Mouse (Mus musculus) MEL (cell line): ENCODE data around the gene Gm20696. TPM values are rescaled to one million over a fixed set of nuclear protein-coding genes. Genes with fewer than 3 reads are reported as not detected.

Source experiments
- DNase-seq: peaks from one replicate; pipeline ENCODE4 v3.0.0; 2011; ENCODE audit warnings: low read depth, low spot score
- H3K27ac ChIP-seq: 2 replicates; pipeline ENCODE4 v1.5.1; 2012; ENCODE audit warnings: low read depth, mild to moderate bottlenecking, control low read depth, low read length, moderate library complexity; ENCODE audit not compliant: control insufficient read depth
- H3K27me3 ChIP-seq, 2 experiments: fragments of 150-350 bp in 1 of 2; sonication (generic) in 1 of 2; 2 replicates each; pipeline ENCODE4 v1.6.1; 2012; ENCODE audit warnings: low read length in 2 of 2, mild to moderate bottlenecking in 2 of 2, improper control_type of control experiment in 1 of 2, moderate library complexity in 1 of 2; ENCODE audit not compliant: insufficient read depth in 2 of 2, control insufficient read depth in 1 of 2
- H3K36me3 ChIP-seq, 2 experiments: 2 replicates each; pipeline ENCODE4 v1.6.1; 2012 to 2014; ENCODE audit warnings: low read length in 2 of 2, improper control_type of control experiment in 1 of 2, inconsistent platforms in 1 of 2, mild to moderate bottlenecking in 1 of 2; ENCODE audit not compliant: insufficient read depth in 2 of 2, control insufficient read depth in 1 of 2
- H3K4me1 ChIP-seq, 2 experiments: fragments of 150-350 bp in 1 of 2; sonication (generic) in 1 of 2; 2 replicates each; pipeline ENCODE4 v1.6.1; 2012; ENCODE audit warnings: low read length in 2 of 2, improper control_type of control experiment in 1 of 2, mild to moderate bottlenecking in 1 of 2; ENCODE audit not compliant: insufficient read depth in 2 of 2, control insufficient read depth in 1 of 2
- H3K4me3 ChIP-seq, 2 experiments: fragments of 150-350 bp in 1 of 2; sonication (generic) in 1 of 2; 2 replicates each; pipeline ENCODE4 v1.5.1; 2012; ENCODE audit warnings: low read depth in 2 of 2, low read length in 2 of 2, mild to moderate bottlenecking in 2 of 2, moderate library complexity in 2 of 2, control low read depth in 1 of 2, improper control_type of control experiment in 1 of 2; ENCODE audit not compliant: control insufficient read depth in 1 of 2, insufficient read depth in 1 of 2
- H3K79me2 ChIP-seq: 2 replicates; pipeline ENCODE4 v1.6.1; 2012; ENCODE audit warnings: mild to moderate bottlenecking, low read length, moderate library complexity; ENCODE audit not compliant: control insufficient read depth, poor library complexity, insufficient read depth
- H3K9ac ChIP-seq: 2 replicates; pipeline ENCODE4 v1.6.1; 2012; ENCODE audit warnings: low read depth, mild to moderate bottlenecking, control low read depth, low read length, moderate library complexity; ENCODE audit not compliant: control insufficient read depth, poor library complexity, severe bottlenecking
- H3K9me3 ChIP-seq: fragments of 150-350 bp; sonication (generic); replicated peaks from 2 replicates; pipeline ENCODE4 v1.6.1; 2012; ENCODE audit warnings: mild to moderate bottlenecking, low read length, improper control_type of control experiment, moderate library complexity; ENCODE audit not compliant: insufficient read depth
- CHD1 ChIP-seq: IDR thresholded peaks from 2 replicates; pipeline ENCODE4 v1.6.1; 2012; ENCODE audit warnings: low read depth, mild to moderate bottlenecking, inconsistent platforms, low read length, improper control_type of control experiment
- CTCF ChIP-seq, 3 experiments: IDR thresholded peaks in 2 of 3; conservative IDR thresholded peaks in 1 of 3; 2 replicates each; pipeline ENCODE4 v1.5.1; 2011 to 2012; ENCODE audit warnings: low read length in 3 of 3, low read depth in 2 of 3, mild to moderate bottlenecking in 2 of 3, improper control_type of control experiment in 1 of 3, inconsistent platforms in 1 of 3, mixed read lengths in 1 of 3, moderate library complexity in 1 of 3; ENCODE audit not compliant: control insufficient read depth in 1 of 3, insufficient read depth in 1 of 3, poor library complexity in 1 of 3, severe bottlenecking in 1 of 3
- KAT2A ChIP-seq: conservative IDR thresholded peaks from 2 replicates; pipeline ENCODE4 v1.6.1; 2012; ENCODE audit warnings: low read depth, low read length, improper control_type of control experiment, inconsistent platforms
- MAZ ChIP-seq: IDR thresholded peaks from 2 replicates; pipeline ENCODE4 v1.6.1; 2012; ENCODE audit warnings: low read depth, mild to moderate bottlenecking, inconsistent platforms, low read length, improper control_type of control experiment
- POLR2AphosphoS2 ChIP-seq: IDR thresholded peaks from 2 replicates; pipeline ENCODE4 v1.6.1; 2011; ENCODE audit warnings: low read length, improper control_type of control experiment
- RCOR1 ChIP-seq: IDR thresholded peaks from 2 replicates; pipeline ENCODE4 v1.6.1; 2012; ENCODE audit warnings: low read depth, mild to moderate bottlenecking, inconsistent platforms, low read length, improper control_type of control experiment
- SIN3A ChIP-seq: IDR thresholded peaks from 2 replicates; pipeline ENCODE4 v1.6.1; 2012; ENCODE audit warnings: low read length, improper control_type of control experiment, inconsistent platforms
- USF1 ChIP-seq: IDR thresholded peaks from 2 replicates; pipeline ENCODE4 v1.6.1; 2014; ENCODE audit warnings: low read depth, mild to moderate bottlenecking, inconsistent platforms, low read length, improper control_type of control experiment, moderate library complexity
- ZC3H11A ChIP-seq: IDR thresholded peaks from 2 replicates; pipeline ENCODE4 v1.6.1; 2012; ENCODE audit warnings: low read depth, mild to moderate bottlenecking, inconsistent platforms, low read length, improper control_type of control experiment
- ZMIZ1 ChIP-seq: IDR thresholded peaks from 2 replicates; pipeline ENCODE4 v1.6.1; 2012; ENCODE audit warnings: low read depth, mild to moderate bottlenecking, inconsistent platforms, low read length, improper control_type of control experiment, moderate library complexity
- ZNF384 ChIP-seq: IDR thresholded peaks from 2 replicates; pipeline ENCODE4 v1.6.1; 2012; ENCODE audit warnings: low read depth, mild to moderate bottlenecking, inconsistent platforms, low read length, improper control_type of control experiment
- polyA plus RNA-seq, 2 experiments: library from polyadenylated mRNA; stranded (reverse) in 1 of 2; unstranded in 1 of 2; fragments of >175 nt in 1 of 2; fragments of >200 nt in 1 of 2; gene quantifications; 2 replicates each; pipeline versions ENCODE4 v1.2.1 to v1.2.4; 2012; ENCODE audit warnings: low replicate concordance in 2 of 2, low read depth in 1 of 2; ENCODE audit not compliant: insufficient read length in 2 of 2, insufficient read depth in 1 of 2, missing spikeins in 1 of 2
- total RNA-seq: library from RNA; depleted of rRNA; stranded (reverse); fragments of 300-350 nt; gene quantifications from 2 replicates; pipeline ENCODE4 v1.2.3, GENCODE M21; 2012

The Gm20696 gene
- total and polyA plus RNA-seq, 3 experiments: 0.07 to 0.39 TPM; not detected in 1

DNA sequence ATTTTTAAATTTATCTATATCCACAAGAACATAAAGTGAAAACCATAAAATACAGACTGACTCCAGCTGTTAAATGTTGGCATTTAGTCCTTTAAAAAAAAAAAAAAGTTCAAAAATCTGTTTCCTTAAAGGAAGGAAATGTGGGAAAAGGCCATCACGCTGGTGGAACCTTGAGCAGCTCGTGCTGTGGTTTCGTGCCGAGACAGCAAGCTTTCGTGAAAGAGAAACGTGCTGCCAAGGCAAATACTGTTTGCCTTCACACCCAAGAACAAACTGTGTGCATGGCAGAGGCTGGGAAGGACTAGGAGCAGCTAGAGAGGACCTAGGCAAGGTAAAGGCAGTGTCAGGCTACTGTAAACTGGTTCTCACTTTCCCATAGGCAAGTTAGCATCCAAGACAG is 329.0 kb downstream of the Gm20696 start:
- no peak for DNase-seq
- Histone ChIP-seq H3K79me2 (no peaks in the 10 kb centered on the region), H3K4me3 (no peak overlapping the region), H3K9me3 (no peaks in the 10 kb centered on the region), H3K9ac (no peak overlapping the region), H3K4me1 (no peaks in the 10 kb centered on the region), H3K27ac (no peak overlapping the region)
- TF ChIP-seq ZNF384: no peak
- TF ChIP-seq CHD1: no peak
- TF ChIP-seq, all 39 proteins: peak for 0
- H3K27me3 ChIP-seq: no peaks in the 10 kb centered on the region
- no peaks in the 10 kb centered on the region for H3K36me3 ChIP-seq

DNA sequence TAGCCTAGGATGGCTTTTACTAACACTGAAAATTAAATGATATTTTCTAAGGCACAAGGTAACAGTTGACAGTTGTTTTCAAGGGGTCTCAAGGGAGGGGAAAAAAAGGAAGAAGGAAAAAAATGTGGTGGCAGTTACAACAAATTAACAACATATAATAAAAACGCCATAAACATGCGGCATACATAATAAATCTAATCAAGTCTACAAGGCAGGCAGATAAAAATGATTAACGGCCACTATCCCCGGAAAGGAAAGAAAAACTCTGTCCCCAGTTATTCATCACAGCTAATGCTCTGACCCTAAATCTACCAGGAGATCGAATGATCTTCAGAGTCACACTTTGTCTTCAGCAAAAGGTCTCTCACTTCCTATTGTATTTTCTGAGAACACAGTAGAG is 330.4 kb downstream of the Gm20696 start:
- Histone ChIP-seq H3K9ac (no peak overlapping the region), H3K36me3 (no peaks in the 10 kb centered on the region), H3K4me1 (no peaks in the 10 kb centered on the region), H3K27ac (no peak overlapping the region), H3K79me2 (no peaks in the 10 kb centered on the region), H3K27me3 (no peaks in the 10 kb centered on the region), H3K4me3 (no peak overlapping the region), H3K9me3 (no peaks in the 10 kb centered on the region)
- TF ChIP-seq ZC3H11A: no peak
- DNase-seq: no peak

DNA sequence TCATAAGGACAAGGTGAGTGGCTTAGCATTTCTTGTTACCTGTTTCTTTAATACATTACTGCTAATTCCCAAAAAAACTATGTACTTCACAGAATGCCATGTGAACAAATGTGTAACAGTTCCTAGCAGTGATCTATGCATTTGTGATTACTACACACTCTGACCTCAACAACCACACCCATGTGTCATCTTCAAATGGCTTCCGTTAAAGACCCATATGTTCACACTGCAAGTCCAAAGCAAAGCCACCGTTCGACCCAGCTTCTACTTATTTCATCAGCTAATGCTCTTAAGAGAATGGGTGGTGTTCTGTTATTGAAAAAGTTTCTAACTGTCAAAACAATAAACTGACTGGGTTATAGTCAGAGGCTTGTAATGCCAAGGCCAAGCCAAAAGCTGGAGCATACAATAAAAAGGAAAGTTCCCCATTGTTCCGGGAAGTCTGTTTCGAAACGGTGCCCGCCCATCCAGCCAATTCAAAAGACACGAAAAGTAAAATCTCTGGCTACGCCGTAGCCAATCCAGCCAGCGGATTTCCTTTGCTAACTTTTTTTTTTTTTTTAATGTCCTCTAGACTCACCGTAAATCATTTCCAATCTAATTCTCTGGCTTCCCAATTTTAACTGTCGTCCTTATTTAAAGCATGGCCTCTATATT is 331.3 kb downstream of the Gm20696 start:
- Histone ChIP-seq H3K79me2 (no peaks in the 10 kb centered on the region), H3K27me3 (no peaks in the 10 kb centered on the region), H3K9me3 (no peaks in the 10 kb centered on the region), H3K36me3 (no peaks in the 10 kb centered on the region), H3K4me3 (no peak overlapping the region), H3K27ac (no peak overlapping the region), H3K9ac (no peak overlapping the region), H3K4me1 (no peaks in the 10 kb centered on the region)
- no peak for TF ChIP-seq MAZ
- no peak for TF ChIP-seq KAT2A
- no peak for TF ChIP-seq POLR2AphosphoS2
- no peak for TF ChIP-seq USF1
- TF ChIP-seq ZMIZ1: no peak
- TF ChIP-seq SIN3A: no peak
- no peak for TF ChIP-seq ZNF384
- TF ChIP-seq RCOR1: no peak
- no peak for TF ChIP-seq CTCF (IDR thresholded peaks at IDR 0.05 in 2 of 3, conservative IDR thresholded peaks at IDR 0.05 in 1 of 3; ENCODE audit: control insufficient read depth in 1 of 3, insufficient read depth in 1 of 3, low read depth in 2 of 3, low read length in 3 of 3, poor library complexity in 1 of 3, severe bottlenecking in 1 of 3)
- no peak for DNase-seq
